Mouse (Mus musculus) hindbrain, embryonic 16.5 days (tissue): ENCODE measurements around the gene Uqcc1. TPM values are rescaled to one million over a fixed set of nuclear protein-coding genes. Genes with fewer than 3 reads are reported as not detected.
A peak's percentile ranks its signal among the peaks of the same experiment; 100 is the strongest.

Source experiments
- ATAC-seq: fragments of 200-750 bp; cut with Nextera tagmentation; 2 replicates; pipeline ENCODE4 v1.8.0; 2017; ENCODE audit warnings: moderate TSS enrichment, moderate library complexity
- H3K27ac ChIP-seq: fragments of 300-500 bp; sonication (generic); 2 replicates; pipeline ENCODE4 v1.5.1; 2014; ENCODE audit warnings: low read depth, mild to moderate bottlenecking, control low read depth, low read length, moderate library complexity
- H3K27me3 ChIP-seq: fragments of 300-500 bp; sonication (generic); replicated peaks from 2 replicates; pipeline ENCODE4 v1.6.1; 2014; ENCODE audit warnings: low read length; ENCODE audit not compliant: control insufficient read depth, insufficient read depth
- H3K36me3 ChIP-seq: fragments of 300-500 bp; sonication (generic); 2 replicates; pipeline ENCODE4 v1.6.1; 2014; ENCODE audit warnings: mild to moderate bottlenecking, low read length, moderate library complexity, mixed read lengths; ENCODE audit not compliant: control insufficient read depth, insufficient read depth
- H3K4me1 ChIP-seq: fragments of 300-500 bp; sonication (generic); 2 replicates; pipeline ENCODE4 v1.6.1; 2014; ENCODE audit warnings: low read depth, low read length; ENCODE audit not compliant: control insufficient read depth, insufficient read depth
- H3K4me2 ChIP-seq: fragments of 300-500 bp; sonication (generic); 2 replicates; pipeline ENCODE4 v1.6.1; 2014; ENCODE audit warnings: mild to moderate bottlenecking, low read length, control low read depth, moderate library complexity
- H3K4me3 ChIP-seq: fragments of 300-500 bp; sonication (generic); 2 replicates; pipeline ENCODE4 v1.5.1; 2014; ENCODE audit warnings: mild to moderate bottlenecking, low read length, control low read depth, moderate library complexity
- H3K9ac ChIP-seq: fragments of 300-500 bp; sonication (generic); 2 replicates; pipeline ENCODE4 v1.6.1; 2014; ENCODE audit warnings: low read depth, mild to moderate bottlenecking, control low read depth, low read length, moderate library complexity
- H3K9me3 ChIP-seq: fragments of 300-500 bp; sonication (generic); 2 replicates; pipeline ENCODE4 v1.6.1; 2014; ENCODE audit warnings: mild to moderate bottlenecking, low read length, moderate library complexity; ENCODE audit not compliant: control insufficient read depth
- WGBS: fragments of 180-500 bp; shearing (Covaris S2); extraction: QIAGEN DNeasy Blood & Tissue Kit; methylation state at CpG from one replicate; pipeline ENCODE4 v1.1.7; 2014; 5-methylcytosine and 5-hydroxymethylcytosine counted together
- polyA plus RNA-seq: library from polyadenylated mRNA; unstranded; fragments of >200 nt; fragmentation: Nextera tagmentation; extraction: Ambion mirVana; gene quantifications from 2 replicates; pipeline ENCODE4 v1.2.1, GENCODE M21; 2015

The Uqcc1 gene
- polyA plus RNA-seq, 1 experiment from 2014 or later = 74.9 TPM

GRCm38 (mm10) chr2:155952006-155952405 is 21.9 kb upstream of the Uqcc1 start:
- no peaks in the 10 kb centered on the region for H3K36me3 ChIP-seq
- no peak for ATAC-seq
- H3K4me1 ChIP-seq = no peaks in the 10 kb centered on the region
- H3K27me3 ChIP-seq = no peaks in the 10 kb centered on the region
- H3K4me3 ChIP-seq = no peak overlapping the region
- no peaks in the 10 kb centered on the region for H3K9me3 ChIP-seq
- no peak overlapping the region for H3K27ac ChIP-seq
- H3K9ac ChIP-seq = no peak overlapping the region
- H3K4me2 ChIP-seq = no peak overlapping the region

GRCm38 (mm10) chr2:155949362-155949761 is 19.3 kb upstream of the Uqcc1 start:
- no peaks in the 10 kb centered on the region for H3K36me3 ChIP-seq
- no peak overlapping the region for H3K27ac ChIP-seq
- no peaks in the 10 kb centered on the region for H3K4me1 ChIP-seq
- H3K9ac ChIP-seq = no peak overlapping the region
- H3K27me3 ChIP-seq = no peaks in the 10 kb centered on the region; the same call in 1 of the 2 replicates
- H3K4me2 ChIP-seq = no peak overlapping the region
- 0 out of 2 replicates have a peak, but pooled peaks have one; percentile 52 for ATAC-seq
- no peak overlapping the region for H3K4me3 ChIP-seq
- H3K9me3 ChIP-seq = no peaks in the 10 kb centered on the region
- 17% methylated on average over 6 of the region's 6 CpGs for WGBS

DNA sequence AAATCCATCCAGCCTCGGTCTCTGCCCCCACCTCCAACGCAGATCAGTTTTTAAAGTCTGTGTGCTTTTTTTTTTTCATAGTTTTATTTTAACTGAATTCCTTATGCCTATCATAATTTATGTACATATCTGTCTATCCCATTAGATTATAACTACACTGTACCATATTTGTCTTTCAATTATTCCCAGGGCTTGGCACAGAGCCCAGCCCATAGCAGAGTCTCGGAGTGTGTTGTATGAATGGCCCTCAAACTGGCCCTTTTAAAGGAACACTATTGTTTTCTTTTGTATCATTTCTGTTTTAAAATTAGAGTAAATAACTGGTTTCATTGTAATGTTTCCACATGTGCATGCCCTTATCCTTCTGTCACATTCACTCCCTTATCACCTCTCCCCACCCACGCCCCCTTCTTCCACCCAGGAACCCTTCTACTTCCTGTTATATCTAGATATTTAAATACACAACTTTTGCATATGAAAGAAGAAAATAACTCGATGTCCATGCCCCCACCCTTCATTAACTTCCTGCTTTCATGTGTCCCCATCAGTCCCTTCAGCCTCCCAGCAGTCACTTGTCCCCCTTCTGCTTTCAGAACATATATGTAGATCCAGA is 17.4 kb upstream of the Uqcc1 start:
- Histone ChIP-seq H3K9ac (no peak overlapping the region), H3K9me3 (no peaks in the 10 kb centered on the region), H3K27ac (no peak overlapping the region), H3K27me3 (no peaks in the 10 kb centered on the region; the same call in 1 of the 2 replicates), H3K4me3 (no peak overlapping the region), H3K4me1 (peaks cover 4% of the 10 kb centered on the region; the same call in 1 of the 2 replicates), H3K36me3 (no peaks in the 10 kb centered on the region), H3K4me2 (no peak overlapping the region)
- 64% methylated on average over 5 of the region's 5 CpGs for WGBS
- no peak for ATAC-seq

- H3K4me3 ChIP-seq = no peak overlapping the region
- ATAC-seq = no peak
- H3K9ac ChIP-seq = no peak overlapping the region
- H3K4me1 ChIP-seq = peaks cover 4% of the 10 kb centered on the region; the same call in 1 of the 2 replicates
- H3K27me3 ChIP-seq = no peaks in the 10 kb centered on the region; the same call in 1 of the 2 replicates
- H3K9me3 ChIP-seq = no peaks in the 10 kb centered on the region
- 13% methylated on average over 4 of the region's 4 CpGs for WGBS
- no peaks in the 10 kb centered on the region for H3K36me3 ChIP-seq
- H3K27ac ChIP-seq = no peak overlapping the region
- no peak overlapping the region for H3K4me2 ChIP-seq
Measured at GRCm38 (mm10) chr2:155946499-155946898, 16.4 kb upstream of the Uqcc1 start.

DNA sequence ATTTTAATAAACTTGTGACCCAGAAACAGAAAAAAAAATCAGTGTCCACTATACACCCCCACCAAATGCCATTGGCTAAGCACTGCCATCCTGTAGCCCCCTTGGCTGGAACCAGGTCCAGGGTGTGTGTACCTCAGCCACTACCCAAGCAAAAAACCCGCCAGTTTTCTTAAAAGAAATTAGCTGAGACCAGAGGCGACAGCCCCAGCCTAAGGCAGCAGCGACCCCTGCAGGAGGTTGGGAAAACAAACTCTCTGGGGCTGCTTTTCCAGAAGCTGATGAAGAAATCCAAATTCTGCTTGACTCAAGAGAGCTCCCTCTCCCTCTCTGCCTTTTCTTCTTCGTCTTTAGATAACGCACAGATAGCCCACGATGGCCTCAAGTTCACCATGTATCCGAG is 16.0 kb upstream of the Uqcc1 start:
- Histone ChIP-seq H3K4me1 (peaks cover 4% of the 10 kb centered on the region; the same call in 1 of the 2 replicates), H3K36me3 (no peaks in the 10 kb centered on the region), H3K27me3 (no peaks in the 10 kb centered on the region; the same call in 1 of the 2 replicates), H3K4me3 (no peak overlapping the region), H3K9ac (no peak overlapping the region), H3K4me2 (no peak overlapping the region), H3K27ac (no peak overlapping the region), H3K9me3 (no peaks in the 10 kb centered on the region)
- WGBS = 3% methylated on average over 7 of the region's 7 CpGs
- no peak for ATAC-seq

- Histone ChIP-seq H3K4me1 (peaks cover 4% of the 10 kb centered on the region; the same call in 1 of the 2 replicates), H3K27me3 (no peaks in the 10 kb centered on the region; the same call in 1 of the 2 replicates), H3K4me2 (no peak overlapping the region), H3K4me3 (no peak overlapping the region), H3K27ac (no peak overlapping the region), H3K9ac (no peak overlapping the region), H3K9me3 (no peaks in the 10 kb centered on the region), H3K36me3 (no peaks in the 10 kb centered on the region)
- ATAC-seq = no peak
- WGBS = 53% methylated on average over 5 of the region's 5 CpGs
Measured at GRCm38 (mm10) chr2:155945580-155945979, 15.5 kb upstream of the Uqcc1 start.

DNA sequence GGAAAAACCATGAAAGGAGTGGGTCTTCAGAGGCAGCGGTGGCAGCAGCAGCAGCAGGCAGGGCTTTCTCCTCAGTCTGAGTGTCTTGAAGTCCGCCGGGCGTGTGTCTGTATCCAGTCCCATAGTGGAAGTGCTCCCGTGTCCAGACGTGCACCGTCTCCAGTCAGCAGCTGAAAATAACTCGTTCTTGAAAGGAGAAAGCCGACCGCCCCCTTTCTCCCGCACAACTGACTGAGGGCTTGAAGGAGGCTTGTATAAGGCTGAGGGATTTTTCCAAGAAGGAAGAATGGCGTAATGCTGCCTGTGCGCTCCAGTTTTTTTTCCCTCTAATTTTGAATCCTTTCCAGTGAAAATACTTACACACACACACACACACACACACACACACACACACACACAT is 15.0 kb upstream of the Uqcc1 start, which contains the start of gene Gdf5:
TSS of gene Gdf5 (minus strand) at position 244 of the 400 bp plus-strand sequence.
- Histone ChIP-seq H3K4me2 (0 out of 2 replicates have a peak within 1 kb of the TSS, but pooled peaks have one; percentile 2), H3K9ac (0 out of 2 replicates have a peak within 1 kb of the TSS, but pooled peaks have one; percentile 23), H3K4me3 (no peak within 1 kb of the TSS), H3K27me3 (no peaks in the 10 kb centered on the region; the same call in 1 of the 2 replicates), H3K36me3 (no peaks in the 10 kb centered on the region), H3K4me1 (peaks cover 4% of the 10 kb centered on the region; the same call in 1 of the 2 replicates), H3K27ac (no peak within 1 kb of the TSS), H3K9me3 (no peaks in the 10 kb centered on the region)
- no peak for ATAC-seq
- 42% methylated on average over 13 of the region's 13 CpGs for WGBS

GRCm38 (mm10) chr2:155944685-155945084 is 14.6 kb upstream of the Uqcc1 start:
- ATAC-seq = no peak
- 65% methylated on average over 4 of the region's 4 CpGs for WGBS
- no peaks in the 10 kb centered on the region; the same call in 1 of the 2 replicates for H3K27me3 ChIP-seq
- H3K9me3 ChIP-seq = no peaks in the 10 kb centered on the region
- H3K27ac ChIP-seq = no peak overlapping the region
- 0 out of 2 replicates have a peak overlapping the region, but pooled peaks have one; percentile 23 for H3K9ac ChIP-seq
- no peaks in the 10 kb centered on the region for H3K36me3 ChIP-seq
- 0 out of 2 replicates have a peak overlapping the region, but pooled peaks have one; percentile 2 for H3K4me2 ChIP-seq
- H3K4me3 ChIP-seq = no peak overlapping the region
- H3K4me1 ChIP-seq = peaks cover 4% of the 10 kb centered on the region; the same call in 1 of the 2 replicates

DNA sequence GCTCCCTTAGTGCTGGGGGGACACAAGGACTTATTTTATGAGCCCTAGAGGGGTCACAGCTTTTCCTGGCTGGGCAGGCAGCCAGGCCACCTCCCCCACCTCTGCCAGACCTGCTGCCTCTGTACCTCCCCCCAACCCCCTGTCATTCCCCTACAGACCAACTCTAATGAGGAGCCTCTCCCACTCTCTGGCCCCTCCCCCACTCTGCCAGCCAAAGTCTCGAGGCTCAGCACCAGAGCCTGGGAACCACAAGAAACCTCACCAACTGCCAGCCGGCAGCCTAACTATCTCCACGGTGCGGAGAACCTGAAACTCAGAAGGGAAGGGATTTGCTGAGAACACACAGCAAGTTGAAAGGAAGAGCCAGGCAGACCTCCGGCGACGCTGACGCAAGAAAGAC is 13.4 kb upstream of the Uqcc1 start:
- no peaks in the 10 kb centered on the region for H3K9me3 ChIP-seq
- no peak overlapping the region for H3K27ac ChIP-seq
- H3K36me3 ChIP-seq = no peaks in the 10 kb centered on the region
- no peaks in the 10 kb centered on the region; the same call in 1 of the 2 replicates for H3K27me3 ChIP-seq
- WGBS = 4% methylated on average over 8 of the region's 8 CpGs
- peak overlapping the region; percentile 39 for H3K4me2 ChIP-seq
- ATAC-seq = no peak
- no peak overlapping the region for H3K4me3 ChIP-seq
- H3K9ac ChIP-seq = 0 out of 2 replicates have a peak overlapping the region, but pooled peaks have one; percentile 7
- peaks cover 4% of the 10 kb centered on the region; the same call in 1 of the 2 replicates for H3K4me1 ChIP-seq
